Mouse (Mus musculus) kidney, postnatal 0 days (tissue): ENCODE data around the gene Fam117a. TPM values are rescaled to one million over a fixed set of nuclear protein-coding genes. Genes with fewer than 3 reads are reported as not detected.

Experiments used
- ATAC-seq: fragments of 200-750 bp; cut with Nextera tagmentation; replicated peaks from 2 replicates; pipeline ENCODE4 v1.8.0; 2017; ENCODE audit warnings: low read depth, moderate number of reproducible peaks, moderate TSS enrichment, moderate library complexity; ENCODE audit not compliant: low FRiP score
- DNase-seq: peaks from one replicate; pipeline ENCODE4 v3.0.0-alpha.2; 2016; ENCODE audit warnings: low spot score
- H3K27ac ChIP-seq: fragments of 300-500 bp; sonication (generic); 2 replicates; pipeline ENCODE4 v1.5.1; 2014; ENCODE audit warnings: mild to moderate bottlenecking
- H3K27me3 ChIP-seq: fragments of 300-500 bp; sonication (generic); 2 replicates; pipeline ENCODE4 v1.6.1; 2014; ENCODE audit warnings: low read length, mixed read lengths; ENCODE audit not compliant: insufficient read depth
- H3K36me3 ChIP-seq: fragments of 300-500 bp; sonication (generic); 2 replicates; pipeline ENCODE4 v1.6.1; 2014; ENCODE audit warnings: low read length, mixed read lengths; ENCODE audit not compliant: insufficient read depth
- H3K4me1 ChIP-seq: fragments of 300-500 bp; sonication (generic); replicated peaks from 2 replicates; pipeline ENCODE4 v1.6.1; 2014; ENCODE audit warnings: antibody characterized with exemption, low read length, mixed read lengths; ENCODE audit not compliant: insufficient read depth
- H3K4me2 ChIP-seq: fragments of 300-500 bp; sonication (generic); 2 replicates; pipeline ENCODE4 v1.6.1; 2014; ENCODE audit warnings: mild to moderate bottlenecking, low read length, moderate library complexity, mixed read lengths
- H3K4me3 ChIP-seq: fragments of 300-500 bp; sonication (generic); replicated peaks from 2 replicates; pipeline ENCODE4 v1.5.1; 2014; ENCODE audit warnings: low read depth, low read length
- H3K9ac ChIP-seq: fragments of 300-500 bp; sonication (generic); 2 replicates; pipeline ENCODE4 v1.6.1; 2014; ENCODE audit warnings: low read depth, low read length
- H3K9me3 ChIP-seq: fragments of 300-500 bp; sonication (generic); replicated peaks from 2 replicates; pipeline ENCODE4 v1.6.1; 2016; ENCODE audit warnings: low read length, inconsistent platforms, mixed read lengths
- CTCF ChIP-seq: IDR thresholded peaks from 2 replicates; pipeline ENCODE4 v1.5.1; 2016; ENCODE audit warnings: antibody characterized with exemption, low read depth, mild to moderate bottlenecking, moderate library complexity
- WGBS: fragments of 180-500 bp; shearing (Covaris S2); extraction: QIAGEN DNeasy Blood & Tissue Kit; methylation state at CpG from one replicate; pipeline ENCODE4 v1.1.7; 2014; 5-methylcytosine and 5-hydroxymethylcytosine counted together
- polyA plus RNA-seq: library from polyadenylated mRNA; unstranded; fragments of >200 nt; fragmentation: Nextera tagmentation; extraction: Ambion mirVana; gene quantifications from 2 replicates; pipeline ENCODE4 v1.2.1, GENCODE M21; 2015

Gene Fam117a
- polyA plus RNA-seq, result 8.7 and 10.0 TPM in 2 replicates

- peaks cover 7% of the 10 kb centered on the region for H3K4me1 ChIP-seq
- 0% methylated on average over 25 of the region's 27 CpGs for whole genome bisulfite sequencing
- H3K4me3 ChIP-seq, result peak within 1 kb of the TSS; percentile 80
- peak within 1 kb of the TSS; percentile 66 for H3K9ac ChIP-seq
- H3K4me2 ChIP-seq, result peak within 1 kb of the TSS; percentile 70
- H3K27me3 ChIP-seq, result no peaks in the 10 kb centered on the region
- ATAC-seq (peak; percentile 97), DNase-seq (peak; percentile 98)
- peak; percentile 32; the same call in 1 of the 2 replicates for TF ChIP-seq CTCF
- H3K36me3 ChIP-seq, result no peaks in the 10 kb centered on the region
- H3K27ac ChIP-seq, result peak within 1 kb of the TSS; percentile 55
- no peaks in the 10 kb centered on the region for H3K9me3 ChIP-seq
Measured at GRCm38 (mm10) chr11:95336568-95337128, at the start of gene Fam117a. TSS of gene Fam117a (plus strand) at chr11:95337018.

GRCm38 (mm10) chr11:95291998-95292397 is 44.8 kb upstream of the Fam117a start:
- DNase-seq (no peak), ATAC-seq (no peak)
- WGBS, result 80% methylated on average over 4 of the region's 4 CpGs
- H3K36me3 ChIP-seq, result peaks cover 62% of the 10 kb centered on the region
- no peaks in the 10 kb centered on the region for H3K27me3 ChIP-seq
- no peak overlapping the region for H3K9ac ChIP-seq
- no peak overlapping the region for H3K27ac ChIP-seq
- no peak for TF ChIP-seq CTCF
- no peaks in the 10 kb centered on the region for H3K4me1 ChIP-seq
- H3K4me2 ChIP-seq, result no peak overlapping the region
- no peaks in the 10 kb centered on the region for H3K9me3 ChIP-seq
- no peak overlapping the region for H3K4me3 ChIP-seq

GRCm38 (mm10) chr11:95293017-95293624 is 43.7 kb upstream of the Fam117a start:
- Histone ChIP-seq H3K4me1 (no peaks in the 10 kb centered on the region), H3K4me3 (no peak overlapping the region), H3K9me3 (no peaks in the 10 kb centered on the region), H3K9ac (no peak overlapping the region), H3K27me3 (no peaks in the 10 kb centered on the region), H3K36me3 (peaks cover 61% of the 10 kb centered on the region), H3K27ac (no peak overlapping the region), H3K4me2 (no peak overlapping the region)
- WGBS, result 73% methylated on average over 8 of the region's 8 CpGs
- TF ChIP-seq CTCF, result no peak
- DNase-seq, result peak; percentile 20
- no peak for ATAC-seq

DNA sequence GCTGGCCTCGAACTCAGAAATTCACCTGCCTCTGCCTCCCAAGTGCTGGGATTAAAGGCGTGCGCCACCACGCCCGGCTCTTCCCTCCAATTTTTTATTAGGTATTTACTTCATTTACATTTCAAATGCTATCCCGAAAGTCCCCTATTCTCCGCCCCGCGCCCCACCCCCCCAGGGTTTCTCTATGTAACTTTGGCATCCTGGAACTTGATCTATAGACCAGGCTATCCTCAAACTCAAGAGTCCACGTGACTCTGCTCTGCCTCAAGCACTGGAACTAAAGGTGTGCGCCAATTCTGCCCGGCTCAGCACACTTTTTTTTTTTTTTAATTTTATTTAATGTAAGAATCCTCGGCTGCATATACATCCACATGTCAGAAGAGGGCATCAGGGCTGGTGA is 41.1 kb upstream of the Fam117a start:
- TF ChIP-seq CTCF, result no peak
- H3K27me3 ChIP-seq, result no peaks in the 10 kb centered on the region
- no peak for DNase-seq
- no peaks in the 10 kb centered on the region for H3K9me3 ChIP-seq
- H3K9ac ChIP-seq, result no peak overlapping the region
- H3K4me2 ChIP-seq, result no peak overlapping the region
- no peak overlapping the region for H3K4me3 ChIP-seq
- ATAC-seq, result no peak
- H3K4me1 ChIP-seq, result no peaks in the 10 kb centered on the region
- peaks cover 52% of the 10 kb centered on the region for H3K36me3 ChIP-seq
- 95% methylated on average over 13 of the region's 13 CpGs for WGBS
- H3K27ac ChIP-seq, result no peak overlapping the region

DNA sequence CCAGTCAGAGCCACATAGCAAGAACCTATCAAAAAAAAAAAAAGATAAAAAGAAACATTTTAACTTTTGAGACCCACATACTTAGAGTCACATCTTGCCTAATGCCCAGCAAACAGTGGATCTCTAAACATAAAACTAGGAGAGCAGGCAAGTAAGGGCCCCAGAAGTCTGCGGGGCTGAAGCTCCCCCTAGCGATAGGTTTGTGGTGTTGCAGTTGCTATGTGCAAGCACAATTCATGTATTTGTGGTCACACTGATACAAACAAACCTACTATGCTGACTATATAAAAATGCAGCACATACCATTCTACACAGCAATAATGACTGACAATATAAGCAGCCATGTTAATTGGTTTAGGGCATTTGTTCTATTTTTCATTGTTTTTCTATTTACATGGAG is 38.7 kb upstream of the Fam117a start:
- Histone ChIP-seq H3K27ac (no peak overlapping the region), H3K4me1 (no peaks in the 10 kb centered on the region), H3K9ac (no peak overlapping the region), H3K27me3 (no peaks in the 10 kb centered on the region), H3K4me2 (no peak overlapping the region), H3K4me3 (no peak overlapping the region), H3K9me3 (no peaks in the 10 kb centered on the region), H3K36me3 (peaks cover 54% of the 10 kb centered on the region)
- WGBS, result 17% methylated on average over 2 of the region's 2 CpGs
- no peak for ATAC-seq
- peak; percentile 86 for TF ChIP-seq CTCF
- DNase-seq, result peak; percentile 66

- DNase-seq (no peak), ATAC-seq (no peak)
- peaks cover 39% of the 10 kb centered on the region; the same call in 1 of the 2 replicates for H3K36me3 ChIP-seq
- H3K9me3 ChIP-seq, result no peaks in the 10 kb centered on the region
- 92% methylated on average over 12 of the region's 12 CpGs for WGBS
- H3K4me3 ChIP-seq, result no peak overlapping the region
- no peak overlapping the region for H3K9ac ChIP-seq
- no peak overlapping the region for H3K27ac ChIP-seq
- no peak overlapping the region for H3K4me2 ChIP-seq
- no peaks in the 10 kb centered on the region for H3K27me3 ChIP-seq
- no peak for TF ChIP-seq CTCF
- H3K4me1 ChIP-seq, result no peaks in the 10 kb centered on the region
Measured at GRCm38 (mm10) chr11:95299886-95300285, 36.9 kb upstream of the Fam117a start.

- WGBS, result 86% methylated on average over 3 of the region's 3 CpGs
- peaks cover 43% of the 10 kb centered on the region for H3K36me3 ChIP-seq
Measured at GRCm38 (mm10) chr11:95301772-95302171, 35.0 kb upstream of the Fam117a start.

More at GRCm38 (mm10) chr11:95301772-95302171, 35.0 kb upstream of the Fam117a start:
- Histone ChIP-seq H3K4me3 (no peak overlapping the region), H3K27me3 (no peaks in the 10 kb centered on the region), H3K4me2 (no peak overlapping the region), H3K4me1 (no peaks in the 10 kb centered on the region), H3K9me3 (no peaks in the 10 kb centered on the region), H3K9ac (no peak overlapping the region), H3K27ac (no peak overlapping the region)
- DNase-seq (no peak), ATAC-seq (no peak)
- no peak for TF ChIP-seq CTCF
